Mouse (Mus musculus) hindbrain, embryonic 11.5 days (tissue): Measurements from ENCODE around the gene Ece2. TPM values are rescaled to one million over a fixed set of nuclear protein-coding genes. Genes with fewer than 3 reads are reported as not detected.

Experiments used
- ATAC-seq: fragments of 200-750 bp; cut with Nextera tagmentation; 2 replicates; pipeline ENCODE4 v1.8.0; 2017; ENCODE audit warnings: mild to moderate bottlenecking, moderate TSS enrichment, moderate library complexity; ENCODE audit not compliant: low FRiP score
- DNase-seq: peaks from one replicate; pipeline ENCODE4 v3.0.0-alpha.2; 2015; ENCODE audit warnings: low spot score
- H3K27ac ChIP-seq: fragments of 300-500 bp; sonication (generic); 2 replicates; pipeline ENCODE4 v1.5.1; 2014; ENCODE audit warnings: mild to moderate bottlenecking, low read depth, low read length
- H3K27me3 ChIP-seq: fragments of 300-500 bp; sonication (generic); 2 replicates; pipeline ENCODE4 v1.6.1; 2014; ENCODE audit warnings: mild to moderate bottlenecking, low read length, moderate library complexity, mixed read lengths; ENCODE audit not compliant: control insufficient read depth, insufficient read depth
- H3K36me3 ChIP-seq: fragments of 300-500 bp; sonication (generic); 2 replicates; pipeline ENCODE4 v1.6.1; 2014; ENCODE audit warnings: mild to moderate bottlenecking, low read length, moderate library complexity, mixed read lengths; ENCODE audit not compliant: control insufficient read depth, insufficient read depth
- H3K4me1 ChIP-seq: fragments of 300-500 bp; sonication (generic); replicated peaks from 2 replicates; pipeline ENCODE4 v1.6.1; 2014; ENCODE audit warnings: low read length, mixed read lengths; ENCODE audit not compliant: control insufficient read depth, insufficient read depth
- H3K4me2 ChIP-seq: fragments of 300-500 bp; sonication (generic); replicated peaks from 2 replicates; pipeline ENCODE4 v1.6.1; 2014; ENCODE audit warnings: mild to moderate bottlenecking, low read depth, low read length
- H3K4me3 ChIP-seq: fragments of 300-500 bp; sonication (generic); 2 replicates; pipeline ENCODE4 v1.5.1; 2014; ENCODE audit warnings: low read depth, low read length
- H3K9ac ChIP-seq: fragments of 300-500 bp; sonication (generic); 2 replicates; pipeline ENCODE4 v1.6.1; 2014; ENCODE audit warnings: low read depth, low read length
- H3K9me3 ChIP-seq: fragments of 300-500 bp; sonication (generic); 2 replicates; pipeline ENCODE4 v1.6.1; 2016; ENCODE audit warnings: low read length; ENCODE audit not compliant: control insufficient read depth
- WGBS: fragments of 180-500 bp; shearing (Covaris S2); extraction: QIAGEN DNeasy Blood & Tissue Kit; methylation state at CpG from one replicate; pipeline ENCODE4 v1.1.7; 2014; 5-methylcytosine and 5-hydroxymethylcytosine counted together
- polyA plus RNA-seq: library from polyadenylated mRNA; unstranded; fragments of >200 nt; fragmentation: Nextera tagmentation; extraction: Ambion mirVana; gene quantifications from 2 replicates; pipeline ENCODE4 v1.2.1, GENCODE M21; 2014

Ece2 gene
- polyA plus RNA-seq, 1 experiment from 2014 or later, result 3.1 TPM

DNA sequence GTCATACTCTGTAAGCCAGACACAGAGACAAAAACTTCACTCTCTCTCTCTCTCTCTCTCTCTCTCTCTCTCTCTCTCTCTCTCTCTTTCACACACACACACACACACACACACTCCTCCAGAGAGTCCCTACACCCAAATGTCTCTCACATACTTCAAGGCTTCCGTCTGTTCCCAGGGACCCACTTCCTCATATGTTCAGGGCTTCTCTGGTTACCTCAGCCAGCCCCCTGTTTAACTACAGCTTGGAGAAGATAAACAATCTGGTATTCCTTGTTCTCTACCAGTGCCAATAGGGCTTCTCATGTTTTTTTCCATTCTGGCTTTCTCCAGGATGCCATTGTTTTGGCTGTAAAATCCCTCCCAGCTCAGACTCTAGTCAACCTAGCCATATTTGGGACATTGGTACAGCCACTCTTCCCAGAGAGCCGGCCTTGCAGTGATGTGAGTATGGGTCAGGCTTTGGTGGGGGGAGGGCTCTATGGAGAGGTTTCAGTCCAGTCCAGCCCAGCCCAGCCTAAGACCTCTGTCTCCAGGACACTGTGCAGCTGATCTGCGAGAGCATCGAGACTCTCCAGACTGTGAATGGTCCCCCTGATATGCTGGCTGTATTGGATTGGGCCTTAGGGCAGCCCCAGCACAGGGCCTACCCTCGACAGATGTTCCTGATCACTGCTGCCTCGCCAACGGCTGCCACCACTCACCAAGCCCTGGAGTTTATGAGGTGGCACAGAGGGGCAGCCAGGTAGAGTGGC is 32.8 kb upstream of the Ece2 start:
- no peak for ATAC-seq
- WGBS, result 74% methylated on average over 7 of the region's 7 CpGs

DNA sequence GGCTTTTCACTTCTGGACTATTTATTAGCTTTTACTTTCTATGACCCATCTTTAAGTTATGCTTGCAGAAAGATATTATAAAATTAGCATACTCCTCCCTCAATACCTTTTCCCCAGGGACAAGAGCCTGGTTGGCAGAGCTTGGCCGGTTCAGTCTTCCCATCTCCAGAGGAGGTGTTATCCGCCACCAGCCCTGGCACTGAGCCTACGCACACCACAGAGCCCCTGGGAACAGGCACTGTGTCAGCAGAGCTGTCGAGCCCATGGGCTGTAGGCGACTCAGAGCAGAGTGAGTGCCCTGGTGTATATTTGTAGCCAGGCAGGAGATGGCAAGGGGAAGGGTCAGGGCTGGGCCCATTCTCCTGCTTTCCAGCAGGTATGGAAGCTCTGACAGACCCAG is 29.1 kb upstream of the Ece2 start:
- no peak for ATAC-seq
- 81% methylated on average over 5 of the region's 5 CpGs for WGBS
- no peaks in the 10 kb centered on the region for H3K27me3 ChIP-seq
- H3K4me3 ChIP-seq, result no peak overlapping the region
- H3K27ac ChIP-seq, result no peak overlapping the region
- H3K36me3 ChIP-seq, result 0 out of 2 replicates have a peak, but pooled peaks cover 4% of the 10 kb centered on the region
- H3K4me1 ChIP-seq, result no peaks in the 10 kb centered on the region
- no peak for DNase-seq
- H3K9ac ChIP-seq, result no peak overlapping the region
- H3K9me3 ChIP-seq, result no peaks in the 10 kb centered on the region
- H3K4me2 ChIP-seq, result no peak overlapping the region

More for the DNA sequence above, 32.8 kb upstream of the Ece2 start:
- no peaks in the 10 kb centered on the region for H3K9me3 ChIP-seq
- H3K27ac ChIP-seq, result no peak overlapping the region
- no peak overlapping the region for H3K9ac ChIP-seq
- H3K4me1 ChIP-seq, result no peaks in the 10 kb centered on the region
- H3K4me3 ChIP-seq, result no peak overlapping the region
- peaks cover 18% of the 10 kb centered on the region for H3K27me3 ChIP-seq
- no peaks in the 10 kb centered on the region for H3K36me3 ChIP-seq
- H3K4me2 ChIP-seq, result no peak overlapping the region
- no peak for DNase-seq

- Histone ChIP-seq H3K4me1 (no peaks in the 10 kb centered on the region), H3K9me3 (no peaks in the 10 kb centered on the region), H3K4me2 (no peak overlapping the region), H3K9ac (no peak overlapping the region), H3K4me3 (no peak overlapping the region), H3K36me3 (peaks cover 13% of the 10 kb centered on the region), H3K27ac (no peak overlapping the region), H3K27me3 (no peaks in the 10 kb centered on the region)
- no peak for DNase-seq
- WGBS, result 83% methylated on average over 9 of the region's 9 CpGs
- ATAC-seq, result no peak
Measured at GRCm38 (mm10) chr16:20604705-20605104, 24.9 kb upstream of the Ece2 start.

DNA sequence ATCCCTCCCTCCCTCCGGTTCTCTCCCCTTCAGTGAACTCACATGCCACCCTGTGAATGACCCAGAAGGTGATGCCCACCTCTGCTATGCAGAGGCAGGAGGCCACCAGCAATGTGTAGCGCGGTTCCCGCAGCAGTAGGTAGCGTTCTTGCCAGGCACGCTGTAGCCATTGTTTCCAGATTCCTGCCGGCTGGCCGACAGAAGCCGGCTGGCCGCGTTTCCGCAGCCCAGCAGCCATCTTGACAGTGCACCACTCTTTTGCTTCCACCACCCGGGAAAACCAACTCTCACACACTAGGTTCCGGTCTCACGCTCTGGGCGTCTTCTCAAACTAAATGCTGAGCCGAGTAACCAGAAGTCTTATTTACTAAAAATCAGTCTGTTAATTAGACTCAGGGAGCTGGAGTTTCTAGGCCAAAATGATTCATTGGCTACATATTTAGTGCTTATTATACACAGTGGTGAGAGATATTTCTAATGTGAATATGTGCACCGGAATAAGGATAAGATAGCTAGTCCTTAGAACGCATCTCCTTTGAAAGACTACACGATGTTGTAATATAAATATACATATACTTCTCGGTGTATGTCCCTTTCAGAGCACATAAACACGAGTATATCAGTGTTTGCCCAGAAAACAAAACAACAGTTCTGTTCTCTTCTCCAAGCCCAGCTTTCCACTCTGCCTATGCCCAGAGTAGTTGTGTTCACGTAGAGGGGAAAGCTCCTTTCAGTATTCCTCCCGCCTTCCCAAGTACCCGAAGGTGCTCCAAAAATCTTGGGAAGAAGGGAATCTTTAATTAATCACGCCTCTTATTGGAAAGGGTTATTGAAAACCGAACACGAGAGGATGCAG is 18.9 kb upstream of the Ece2 start:
- Histone ChIP-seq H3K4me2 (peak overlapping the region; percentile 73), H3K4me3 (peak overlapping the region; percentile 80), H3K27ac (peak overlapping the region; percentile 82), H3K36me3 (peaks cover 8% of the 10 kb centered on the region), H3K4me1 (no peaks in the 10 kb centered on the region), H3K27me3 (no peaks in the 10 kb centered on the region), H3K9ac (peak overlapping the region; percentile 95), H3K9me3 (no peaks in the 10 kb centered on the region)
- peak; percentile 88 for DNase-seq
- peak; percentile 69 for ATAC-seq
- under 1% methylated on average over 28 of the region's 28 CpGs for WGBS

DNA sequence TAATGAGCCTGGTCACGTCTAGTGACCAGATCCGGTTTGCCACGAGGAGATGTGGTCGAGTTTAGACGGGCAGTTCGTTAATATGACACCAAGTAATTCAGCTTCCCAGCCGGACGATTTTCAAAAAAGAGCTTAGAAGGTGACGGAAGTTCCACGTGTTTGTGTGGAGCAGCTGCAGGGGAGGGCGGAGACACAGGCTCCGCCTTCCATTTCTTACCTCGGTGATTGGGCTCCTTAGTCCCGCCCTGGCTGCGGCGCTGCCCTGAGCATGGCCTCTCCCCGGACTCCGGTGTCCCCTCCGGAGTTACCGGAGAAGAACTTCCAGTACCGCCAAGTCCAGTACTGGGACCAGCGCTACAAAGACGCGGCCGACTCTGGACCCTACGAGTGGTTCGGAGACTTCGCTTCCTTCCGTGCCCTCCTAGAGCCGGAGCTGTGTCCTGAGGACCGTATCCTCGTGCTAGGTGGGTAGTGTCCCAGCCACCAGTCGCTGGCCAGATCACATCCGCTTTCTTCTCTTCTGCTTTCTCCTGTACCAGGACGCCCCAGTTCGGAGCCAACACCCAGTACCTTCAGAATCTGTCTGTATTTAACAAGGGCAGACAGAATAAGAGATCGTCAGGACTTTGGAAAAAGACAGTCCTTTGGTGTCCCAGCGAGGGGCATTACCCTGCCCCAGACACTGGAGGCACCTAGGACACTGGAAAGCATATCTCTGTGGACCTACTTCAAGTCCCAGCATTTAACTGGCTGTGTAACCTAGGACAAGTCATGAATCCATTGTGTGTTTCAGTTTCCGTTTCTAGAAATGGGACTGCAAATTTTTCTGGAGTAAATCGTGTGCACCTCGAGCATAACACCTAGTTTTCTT is 18.0 kb upstream of the Ece2 start, which contains the start of the genes Eef1akmt4, Gm49333 and Alg3:
TSS of gene Eef1akmt4 (plus strand) at position 237 of the 871 bp plus-strand sequence.
TSS of gene Gm49333 (plus strand) at position 254 of the 871 bp plus-strand sequence.
TSS of gene Alg3 (minus strand) at position 379 of the 871 bp plus-strand sequence.
- DNase-seq (peak; percentile 91), ATAC-seq (peak; percentile 94)
- Histone ChIP-seq H3K4me1 (no peaks in the 10 kb centered on the region), H3K4me2 (peak within 1 kb of the TSS; percentile 73), H3K27me3 (no peaks in the 10 kb centered on the region), H3K9me3 (no peaks in the 10 kb centered on the region), H3K36me3 (peaks cover 3% of the 10 kb centered on the region; the same call in 1 of the 2 replicates), H3K27ac (peak within 1 kb of the TSS; percentile 82), H3K9ac (peak within 1 kb of the TSS; percentile 95), H3K4me3 (peak within 1 kb of the TSS; percentile 80)
- 3% methylated on average over 41 of the region's 41 CpGs for WGBS

DNA sequence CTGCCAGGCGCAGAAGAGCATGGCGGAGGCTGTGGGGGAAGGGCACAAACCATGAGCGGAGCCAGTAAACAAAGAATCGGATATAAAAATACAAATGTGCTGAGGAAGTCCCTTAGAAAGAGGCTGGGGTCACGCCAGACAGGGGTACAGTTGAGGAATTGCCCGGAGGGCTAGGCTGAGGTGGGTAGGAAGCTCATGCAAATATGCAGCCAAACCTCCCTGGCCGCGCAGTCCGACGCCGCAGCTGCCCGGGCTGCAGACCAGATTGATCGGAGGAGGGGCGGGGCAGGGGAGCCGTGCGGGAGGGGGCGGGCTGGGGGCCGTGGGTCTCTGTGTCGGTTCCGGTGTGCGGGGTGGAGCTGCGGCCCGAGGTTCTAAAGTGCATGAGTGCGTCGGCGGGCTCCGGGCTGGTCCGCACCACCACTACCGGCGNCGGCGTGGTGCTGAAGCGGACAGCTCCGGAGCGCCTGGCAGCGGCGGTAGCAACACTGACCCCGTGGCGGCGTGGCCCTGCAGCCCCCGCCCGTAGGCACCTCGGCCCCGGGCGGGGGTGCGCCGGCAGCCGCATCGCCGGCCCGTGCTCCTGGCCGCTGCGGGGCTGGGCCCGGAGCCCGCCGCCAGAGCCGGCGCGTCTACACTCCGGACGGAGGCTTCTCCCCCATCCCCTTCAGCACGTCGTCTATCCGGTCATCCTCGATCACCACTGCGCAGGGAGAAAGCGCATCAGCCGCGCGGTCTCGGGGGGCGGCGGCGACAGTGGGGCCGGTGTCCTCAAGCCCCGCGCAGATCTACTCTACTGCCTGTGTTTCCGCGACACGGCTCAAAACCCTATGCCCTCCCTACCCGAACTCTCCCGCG is 9.9 kb upstream of the Ece2 start:
- peak; percentile 43 for ATAC-seq
- DNase-seq, result peak; percentile 66
- 2% methylated on average over 70 of the region's 83 CpGs for WGBS
- H3K36me3 ChIP-seq, result no peaks in the 10 kb centered on the region
- H3K4me3 ChIP-seq, result peak overlapping the region; percentile 74
- H3K9me3 ChIP-seq, result no peaks in the 10 kb centered on the region
- H3K27ac ChIP-seq, result peak overlapping the region; percentile 91
- peak overlapping the region; percentile 98 for H3K4me2 ChIP-seq
- H3K9ac ChIP-seq, result peak overlapping the region; percentile 86
- peaks cover 9% of the 10 kb centered on the region; the same call in 1 of the 2 replicates for H3K4me1 ChIP-seq
- no peaks in the 10 kb centered on the region; the same call in 1 of the 2 replicates for H3K27me3 ChIP-seq

DNA sequence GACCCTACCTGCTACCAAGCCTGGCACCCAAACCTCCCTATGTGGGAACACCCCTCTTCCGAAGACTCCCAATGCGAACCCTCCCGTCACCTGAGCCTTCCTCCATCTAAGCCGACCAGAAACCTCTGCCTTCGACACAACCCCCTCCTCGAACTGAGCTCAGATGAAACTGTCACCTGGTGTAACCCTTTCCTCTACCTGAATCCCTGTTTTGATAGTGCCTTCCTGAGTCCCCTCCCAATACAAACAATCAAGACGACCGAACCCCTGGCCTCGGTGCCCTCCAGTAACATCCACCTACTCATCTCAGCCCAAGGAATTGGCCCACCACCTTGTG is 9.3 kb upstream of the Ece2 start:
- ATAC-seq (peak; percentile 14; the same call in 1 of the 2 replicates), DNase-seq (peak; percentile 49)
- Histone ChIP-seq H3K4me1 (peaks cover 9% of the 10 kb centered on the region; the same call in 1 of the 2 replicates), H3K4me2 (peak overlapping the region; percentile 98), H3K36me3 (no peaks in the 10 kb centered on the region), H3K9ac (peak overlapping the region; percentile 86), H3K4me3 (peak overlapping the region; percentile 74), H3K27ac (peak overlapping the region; percentile 91), H3K27me3 (no peaks in the 10 kb centered on the region; the same call in 1 of the 2 replicates), H3K9me3 (no peaks in the 10 kb centered on the region)
- WGBS, result 0% methylated on average over 9 of the region's 9 CpGs
